Mouse (Mus musculus): Measurements from ENCODE around the gene Vmn1r89.

DNA sequence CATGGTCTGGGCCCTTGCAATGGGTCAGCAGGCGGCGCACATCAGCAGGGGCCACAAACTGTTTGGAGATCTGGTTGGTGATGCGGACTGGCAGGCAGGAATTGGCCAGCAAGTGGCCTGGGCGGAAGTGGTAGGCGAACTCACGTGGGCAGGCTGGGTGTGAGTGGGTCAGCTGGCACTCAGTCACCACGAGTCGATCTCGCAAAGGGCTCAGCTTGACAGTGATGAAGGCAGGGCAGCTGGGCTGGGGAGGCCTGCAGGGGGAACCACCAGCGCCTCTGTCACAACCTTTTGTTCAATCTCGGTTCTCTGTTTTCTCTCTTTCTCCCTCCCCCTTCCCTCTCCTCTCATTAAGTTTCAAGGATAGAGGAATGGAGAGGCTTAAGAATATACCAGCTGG is 56.6 kb downstream of the Vmn1r89 start:
- TF ChIP-seq CTCF (IDR thresholded peaks at IDR 0.05; ENCODE audit: low read depth) (no peak), EP300 (IDR thresholded peaks at IDR 0.05; ENCODE audit: low read depth) (no peak)

All from heart, postnatal 0 days (tissue).